Mouse (Mus musculus) naive thymus-derived CD4-positive, alpha-beta T cell, adult 2 months (primary cell): ENCODE measurements around the gene Snx29.
"Not testable (repeated sequence)": the region's sequence is repeated elsewhere in the genome, so short reads cannot be mapped to it uniquely, and the experiment has no call there.

Experiments used
- DNase-seq: peaks from one replicate; pipeline ENCODE4 v3.0.0-alpha.2; 2011; ENCODE audit warnings: low read depth

Gene Snx29

GRCm38 (mm10) chr16:11322409-11323323 is at the start of gene Snx29:
Snx29 (plus strand) TSS chr16:11322908.
- DNase-seq = peak; percentile 96

DNA sequence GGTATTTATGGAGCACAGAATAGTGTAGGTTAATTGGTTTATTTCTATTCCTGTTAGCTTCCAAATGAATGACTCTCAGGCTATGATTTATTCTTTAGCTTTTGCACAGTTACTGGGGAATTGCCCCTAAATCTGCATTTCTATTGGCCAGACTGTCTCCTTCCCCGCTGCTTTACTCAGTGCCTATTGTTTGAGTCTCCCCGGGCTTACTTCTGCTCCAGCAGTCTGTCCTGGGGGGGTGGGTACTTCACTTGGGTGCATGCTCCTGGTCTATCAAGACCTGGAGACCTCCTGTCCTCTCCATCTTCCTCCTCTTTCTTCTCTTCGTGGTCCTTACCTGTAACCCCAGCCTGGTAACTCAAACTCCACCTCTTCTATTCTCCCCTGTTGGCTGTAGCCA is 45.8 kb upstream of the Snx29 start:
- DNase-seq = no peak

- no peak for DNase-seq
These were observed 43.9 kb upstream of the Snx29 start for GRCm38 (mm10) chr16:11278778-11279177.

GRCm38 (mm10) chr16:11282655-11283232 is 40.0 kb upstream of the Snx29 start:
- DNase-seq = no peak

- DNase-seq = no peak
These were observed 37.8 kb upstream of the Snx29 start for GRCm38 (mm10) chr16:11284881-11285280.

- DNase-seq = no peak
These were observed 36.8 kb upstream of the Snx29 start for GRCm38 (mm10) chr16:11285949-11286348.

GRCm38 (mm10) chr16:11288873-11289272 is 33.8 kb upstream of the Snx29 start:
- DNase-seq = not testable (repeated sequence)

DNA sequence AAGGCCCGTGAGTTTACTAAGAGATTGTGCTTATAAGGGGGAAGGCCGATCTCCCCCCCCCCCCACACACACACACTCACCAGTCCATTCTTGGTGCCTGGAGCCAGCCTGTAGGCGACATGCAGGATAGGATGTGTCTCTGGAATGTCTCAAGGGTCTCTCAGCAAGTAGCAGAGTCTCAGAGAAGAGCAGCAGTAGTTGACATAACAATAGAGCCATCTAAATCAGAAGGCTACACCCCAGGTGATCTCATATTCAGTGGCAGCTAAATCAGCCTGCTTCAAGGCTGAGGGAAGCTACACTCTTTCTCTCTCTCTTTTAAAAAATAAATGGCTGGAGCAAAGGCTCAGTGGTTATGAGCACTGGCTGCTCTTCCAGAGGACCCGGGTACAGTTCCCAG is 27.1 kb upstream of the Snx29 start:
- not testable (repeated sequence) for DNase-seq

DNA sequence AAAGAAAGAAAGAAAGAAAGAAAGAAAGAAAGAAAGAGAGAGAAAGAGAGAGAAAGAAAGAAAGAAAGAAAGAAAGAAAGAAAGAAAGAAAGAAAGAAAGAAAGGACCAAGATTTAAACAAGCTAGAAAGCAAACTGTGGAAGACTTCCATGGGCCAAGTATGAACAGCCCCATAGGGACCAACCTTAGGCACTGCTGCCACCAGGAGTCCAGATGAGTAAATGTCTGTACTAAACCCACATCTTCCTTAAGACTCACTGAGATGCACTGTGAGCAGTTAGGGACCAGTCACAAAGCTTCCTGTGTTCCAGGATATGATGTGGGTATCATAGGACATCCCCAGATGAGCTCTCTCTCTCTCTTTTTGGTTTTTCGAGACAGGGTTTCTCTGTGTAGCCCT is 25.0 kb upstream of the Snx29 start:
- DNase-seq = peak; percentile 26

DNA sequence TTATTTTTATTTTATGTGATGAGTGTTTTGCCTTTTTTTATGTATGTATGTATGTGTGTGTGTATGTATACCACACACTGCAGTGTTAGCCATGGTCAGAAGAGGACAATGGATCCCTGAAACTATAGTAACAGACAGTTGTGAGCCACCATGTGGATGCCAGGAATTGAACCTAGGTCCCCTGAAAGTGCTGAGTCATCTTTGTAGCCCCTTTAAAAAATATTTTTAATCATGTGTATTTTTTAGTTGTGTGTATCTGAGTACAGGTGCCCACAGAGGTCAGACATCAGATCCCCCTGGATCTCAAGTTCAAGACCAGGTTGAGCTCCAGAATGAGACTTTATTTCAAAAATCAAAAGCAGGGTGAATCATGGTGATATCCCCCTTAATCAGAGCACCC is 19.0 kb upstream of the Snx29 start:
- DNase-seq = no peak

DNA sequence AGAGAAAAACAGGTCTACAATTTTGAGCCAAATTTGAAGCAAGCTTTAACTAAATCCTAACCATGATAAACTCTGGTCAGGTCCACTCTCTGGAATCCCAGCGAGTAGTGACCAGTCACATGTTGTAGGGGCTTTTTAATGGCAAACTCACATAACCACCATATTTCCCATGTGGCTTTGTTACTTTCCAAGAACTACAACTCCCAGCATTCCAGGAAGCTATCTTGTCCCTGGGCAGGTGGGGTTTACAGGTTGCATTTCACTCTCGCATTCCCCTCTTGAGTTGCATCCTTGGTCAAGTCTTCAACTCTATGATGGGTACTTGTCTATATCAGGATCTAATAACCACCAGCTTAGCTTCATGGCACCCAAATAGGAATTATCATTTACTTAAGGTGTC is 17.2 kb upstream of the Snx29 start:
- no peak for DNase-seq

- no peak for DNase-seq
These were observed 9.2 kb upstream of the Snx29 start, which contains the start of gene Tnfrsf17 for GRCm38 (mm10) chr16:11313512-11313911. Tnfrsf17 (plus strand) TSS chr16:11313812.

DNA sequence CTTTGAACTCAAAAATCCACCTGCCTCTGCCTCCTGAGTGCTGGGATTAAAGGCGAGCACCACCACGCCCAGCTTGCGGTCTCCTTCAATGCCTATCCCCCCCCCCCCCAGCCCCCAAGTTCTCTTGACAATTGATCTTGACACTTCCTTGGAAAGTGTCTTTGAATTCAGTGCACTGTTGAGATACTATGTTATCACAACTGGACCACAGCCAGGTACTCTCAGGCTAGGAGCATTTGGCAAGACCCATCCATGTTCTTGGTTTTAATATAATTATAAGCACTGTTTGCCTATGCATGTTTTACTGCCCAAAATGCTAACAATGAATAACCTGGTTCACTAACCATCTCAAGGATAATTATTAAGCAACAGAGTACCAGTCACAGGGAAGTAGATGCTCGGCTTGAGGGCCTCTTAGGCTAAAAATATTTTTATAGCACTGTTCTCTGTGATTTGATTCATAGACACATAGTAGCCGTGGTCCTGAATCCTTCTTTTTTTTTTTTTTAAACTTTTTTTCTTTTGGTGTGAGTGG is 6.9 kb upstream of the Snx29 start:
- DNase-seq = no peak

GRCm38 (mm10) chr16:11316748-11317147 is 6.0 kb upstream of the Snx29 start:
- no peak for DNase-seq

DNA sequence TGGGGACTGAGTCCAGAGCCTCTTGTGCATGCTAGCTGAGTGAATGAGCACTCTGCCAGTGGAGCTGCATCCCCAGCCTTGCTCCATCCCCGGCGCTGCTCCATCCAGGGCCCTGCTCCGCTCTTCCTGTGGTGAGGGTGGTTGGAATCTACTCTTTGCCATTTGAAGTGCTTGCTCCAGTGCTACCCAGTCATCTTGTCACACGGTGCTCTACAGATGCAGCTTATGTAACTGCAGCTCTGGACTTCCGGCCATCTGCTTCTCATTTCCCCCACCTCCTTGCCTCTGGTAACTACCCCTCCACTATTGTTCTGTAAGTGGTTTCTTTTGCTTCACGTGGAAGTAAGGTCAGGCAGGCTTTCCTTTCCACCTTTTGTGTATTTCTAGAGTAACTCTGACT is 5.4 kb upstream of the Snx29 start:
- no peak for DNase-seq

DNA sequence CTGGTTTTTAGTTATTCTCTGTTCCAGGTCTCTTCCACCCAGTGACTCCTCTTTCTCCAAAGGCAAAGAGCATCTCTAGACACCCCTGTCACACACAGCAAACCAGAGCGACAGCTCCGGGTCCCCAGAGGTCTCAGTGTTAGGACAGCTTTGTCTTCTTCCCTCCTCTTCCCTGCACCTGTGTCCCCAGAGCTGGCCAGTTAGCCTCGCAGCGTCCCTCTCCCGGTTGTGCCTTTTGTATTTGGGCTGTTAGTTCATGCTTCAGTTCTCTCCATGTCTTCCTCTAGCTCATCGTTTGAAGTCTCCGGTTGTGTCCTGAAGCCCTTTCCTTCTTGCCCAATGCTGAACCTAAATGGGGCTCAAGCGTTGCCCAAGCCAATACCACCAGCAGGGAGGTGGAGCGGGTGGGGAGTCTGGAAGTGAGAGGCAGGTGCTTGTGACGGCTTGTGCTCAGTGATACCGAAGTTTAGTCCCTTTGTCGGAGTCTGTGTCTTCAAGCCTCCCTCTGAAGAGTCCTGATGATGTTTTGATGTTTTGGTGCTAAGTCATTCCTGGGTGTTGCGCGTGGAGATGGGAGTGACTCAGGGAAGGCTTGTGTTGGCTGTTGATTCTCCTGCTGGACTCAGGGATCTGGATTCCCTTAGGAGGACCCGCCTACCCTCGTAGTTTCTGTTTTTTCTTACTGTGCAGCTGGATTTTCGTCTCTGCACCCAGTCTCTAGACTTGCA is 780 bp downstream of the Snx29 start:
- no peak for DNase-seq

- no peak for DNase-seq
These were observed 7.5 kb downstream of the Snx29 start for GRCm38 (mm10) chr16:11330081-11330800.

DNA sequence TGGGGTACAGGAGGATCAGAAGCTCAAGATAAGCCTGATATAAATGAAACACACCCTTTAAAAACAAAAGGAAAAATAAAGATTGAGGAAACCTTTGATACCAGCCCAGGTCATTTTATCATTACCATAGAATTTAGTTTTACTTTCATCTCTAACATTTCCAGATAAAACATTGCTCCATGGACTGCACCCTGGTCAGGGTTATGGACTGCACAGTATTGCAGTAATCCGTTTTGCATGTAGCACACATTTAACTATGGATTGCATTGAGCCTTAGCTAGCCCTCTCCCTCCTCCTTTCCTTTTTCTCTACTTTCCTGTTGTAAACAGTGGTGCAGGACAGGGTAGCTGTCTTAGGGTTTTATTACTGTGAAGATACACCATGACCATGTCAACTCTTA is 8.3 kb downstream of the Snx29 start:
- no peak for DNase-seq

- DNase-seq = no peak
These were observed 20.6 kb downstream of the Snx29 start for GRCm38 (mm10) chr16:11343292-11343815.

DNA sequence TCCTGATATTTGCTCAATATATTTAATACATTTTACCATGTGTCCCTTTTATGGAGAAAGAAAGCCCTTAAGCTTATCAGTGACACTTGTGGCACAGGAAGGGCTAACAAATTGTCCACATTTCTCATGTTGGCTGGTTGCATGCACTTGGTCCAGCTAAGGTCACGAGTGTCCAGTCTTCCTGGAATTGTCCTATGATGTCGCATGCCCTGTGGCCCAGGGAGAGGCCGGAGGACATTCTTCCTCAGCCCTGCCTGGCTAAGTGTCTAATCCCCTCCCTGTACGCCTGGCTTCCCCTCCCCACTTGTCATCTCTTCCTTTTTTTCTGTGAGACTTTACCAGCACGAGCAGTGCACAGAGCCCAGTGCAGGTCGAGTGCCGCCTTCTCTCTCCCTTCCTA is 29.2 kb downstream of the Snx29 start:
- no peak for DNase-seq

DNA sequence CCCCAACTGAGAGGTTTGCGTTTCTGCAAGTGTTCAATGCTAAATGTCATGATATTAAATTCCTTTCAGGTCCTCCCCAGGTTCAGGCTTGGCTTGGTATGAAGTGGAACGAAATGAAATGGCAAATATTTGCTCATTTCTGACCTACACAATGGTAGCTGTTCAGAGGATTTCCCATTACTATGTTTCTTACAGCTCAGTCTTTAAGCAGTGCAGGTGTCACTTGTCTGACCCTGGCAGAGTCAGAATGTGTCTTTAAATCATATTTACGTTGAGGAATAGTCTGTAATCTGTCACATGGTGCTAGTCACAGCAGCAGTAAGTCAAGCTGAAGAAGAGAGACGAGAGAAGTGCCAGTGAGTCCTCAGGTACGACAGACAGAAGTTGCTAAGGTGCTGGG is 36.5 kb downstream of the Snx29 start:
- no peak for DNase-seq

GRCm38 (mm10) chr16:11359919-11360318 is 37.2 kb downstream of the Snx29 start:
- no peak for DNase-seq
